Mouse (Mus musculus): ENCODE measurements at regions not wholly inside any gene's neighbourhood (a gene's known extent, or its start where the extent isn't known, plus 50 kb on each side); places are given as distances from the start of the nearest gene placed in this dataset.

DNA sequence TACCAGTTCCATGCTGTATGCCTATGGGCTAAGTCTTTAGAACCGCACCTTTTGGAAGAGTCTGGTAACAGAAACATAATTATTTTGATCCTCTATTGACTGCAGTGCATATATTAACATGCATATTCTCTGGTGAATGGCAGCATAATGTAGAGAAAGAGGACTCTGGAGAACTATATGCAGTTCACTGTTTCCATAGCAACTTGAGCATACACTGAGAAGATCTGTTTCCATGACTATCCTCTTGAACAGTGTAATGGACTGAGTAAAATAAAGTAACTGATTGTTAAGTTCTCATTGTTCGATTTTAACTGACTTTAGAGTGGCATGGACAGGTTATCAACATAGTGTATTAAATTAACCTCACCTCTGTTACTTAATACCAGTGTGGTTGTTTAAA is 147.6 kb upstream of the 2610001J05Rik start:
- ATAC-seq (replicated peaks) = peak; percentile 99
- 32% methylated on average over 2 of the region's 2 CpGs for WGBS

DNA sequence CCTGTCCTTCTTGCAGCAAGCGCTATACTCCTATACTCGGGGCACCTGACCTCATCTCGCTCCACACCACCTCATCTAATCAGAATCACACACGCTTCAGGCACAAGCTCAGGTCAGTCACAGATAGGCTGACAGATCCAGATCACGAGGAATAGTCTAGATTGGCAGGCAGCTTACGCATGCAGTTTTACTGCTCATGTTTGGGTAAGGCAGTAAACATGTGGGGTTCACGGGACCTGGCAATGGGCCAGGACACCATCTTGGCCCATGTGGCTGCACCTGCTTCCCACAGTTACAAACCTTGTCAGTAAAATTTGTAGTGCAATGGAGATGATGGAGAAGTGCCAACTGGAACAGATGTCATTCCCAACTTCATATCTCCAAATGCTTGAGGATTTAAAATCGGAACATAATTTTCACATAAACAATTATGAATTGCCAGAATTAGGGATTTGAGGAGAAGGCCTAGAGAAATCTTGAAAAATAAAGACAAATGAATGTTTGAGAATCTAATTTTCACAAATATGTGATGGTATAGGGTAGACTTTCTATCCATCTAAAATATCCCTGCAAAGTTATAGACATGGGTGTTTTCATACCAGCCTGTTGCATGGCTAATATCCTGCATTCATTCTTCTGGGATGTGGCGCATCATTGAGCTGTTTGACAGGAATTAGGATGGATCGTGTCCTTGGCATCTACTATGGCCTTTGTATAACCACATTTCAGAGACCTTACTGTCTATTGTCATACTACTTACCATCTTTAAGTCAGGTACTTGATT is 111.5 kb upstream of the 2610001J05Rik start:
- no peaks in the 10 kb centered on the region for H3K36me3 ChIP-seq (replicated peaks)
- no peak overlapping the region for H3K4me2 ChIP-seq
- no peaks in the 10 kb centered on the region for H3K27me3 ChIP-seq (replicated peaks)
- 89% methylated on average over 10 of the region's 10 CpGs for WGBS
- no peak overlapping the region for H3K27ac ChIP-seq
- no peaks in the 10 kb centered on the region for H3K4me1 ChIP-seq
- H3K4me3 ChIP-seq = no peak overlapping the region
- no peak for ATAC-seq (replicated peaks)
- H3K9ac ChIP-seq = no peak overlapping the region
- no peaks in the 10 kb centered on the region; the same call in 1 of the 2 replicates for H3K9me3 ChIP-seq

More for the DNA sequence above, 147.6 kb upstream of the 2610001J05Rik start:
- H3K27ac ChIP-seq = no peak overlapping the region
- no peaks in the 10 kb centered on the region for H3K9me3 ChIP-seq
- H3K36me3 ChIP-seq (replicated peaks) = no peaks in the 10 kb centered on the region
- H3K4me2 ChIP-seq = no peak overlapping the region
- H3K9ac ChIP-seq = no peak overlapping the region
- H3K27me3 ChIP-seq (replicated peaks) = no peaks in the 10 kb centered on the region
- H3K4me3 ChIP-seq = no peak overlapping the region
- peaks cover 4% of the 10 kb centered on the region; the same call in 1 of the 2 replicates for H3K4me1 ChIP-seq

DNA sequence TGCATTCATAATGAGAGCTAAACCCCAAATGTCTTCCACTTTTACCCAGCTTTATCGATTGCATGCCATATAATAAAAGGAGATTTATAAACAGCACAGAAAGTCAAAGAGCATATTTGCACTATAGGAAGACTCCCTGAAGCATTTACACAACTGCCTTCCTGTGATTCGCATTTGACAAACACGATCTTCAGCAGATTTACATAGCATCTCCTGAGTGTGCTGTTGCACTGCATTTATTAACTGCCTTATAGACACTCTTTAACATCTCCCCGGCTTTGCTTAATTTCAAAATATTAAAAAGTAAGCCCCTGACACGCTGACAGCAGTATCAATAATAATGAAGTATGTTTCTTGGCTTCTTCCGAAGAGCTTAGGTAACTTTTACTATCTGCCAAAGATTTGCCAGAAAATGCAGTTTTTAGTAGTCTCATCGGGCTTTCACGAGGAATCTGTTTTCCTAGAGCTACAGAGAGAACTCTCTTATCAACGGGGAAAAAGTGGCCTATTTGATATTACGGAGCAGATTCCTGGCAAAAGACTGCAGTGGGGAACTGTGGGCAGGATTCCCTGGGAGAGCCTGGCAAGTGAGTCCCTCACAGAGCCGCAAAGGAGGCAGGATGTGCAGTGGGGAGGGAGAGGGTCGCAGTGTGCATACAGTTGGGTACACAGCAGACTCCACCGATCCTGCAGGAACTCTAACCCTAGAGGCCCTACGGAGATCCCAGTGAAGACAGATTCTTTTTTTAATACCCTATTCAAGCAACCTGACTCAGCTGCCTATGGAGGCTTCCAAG is 103.6 kb upstream of the 2610001J05Rik start:
- no peak for ATAC-seq (replicated peaks)
- Histone ChIP-seq H3K27me3 (replicated peaks) (no peaks in the 10 kb centered on the region), H3K9ac (no peak overlapping the region), H3K4me3 (no peak overlapping the region), H3K4me1 (no peaks in the 10 kb centered on the region), H3K4me2 (no peak overlapping the region), H3K9me3 (no peaks in the 10 kb centered on the region; the same call in 1 of the 2 replicates), H3K27ac (no peak overlapping the region), H3K36me3 (replicated peaks) (no peaks in the 10 kb centered on the region)
- 70% methylated on average over 14 of the region's 14 CpGs for WGBS

DNA sequence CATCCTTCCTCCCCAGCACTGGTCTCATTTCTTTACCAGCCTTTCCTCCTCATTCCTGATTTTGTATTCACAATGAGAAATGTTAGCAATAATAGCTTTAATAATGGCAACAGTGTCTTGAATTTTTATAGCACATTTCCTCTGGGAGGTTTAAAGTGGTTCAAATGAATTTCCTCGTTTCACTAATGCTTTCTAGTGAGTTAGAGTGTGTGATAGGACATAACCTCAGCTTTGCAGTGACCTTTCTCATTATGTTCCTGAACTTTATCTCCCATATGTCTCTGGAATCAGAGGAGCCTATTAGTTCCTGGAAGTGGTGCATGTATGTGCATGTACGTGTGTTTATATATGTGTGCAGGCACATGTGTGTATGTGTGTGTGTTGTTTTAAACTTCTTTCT is 93.2 kb upstream of the 2610001J05Rik start:
- Histone ChIP-seq H3K27me3 (replicated peaks) (no peaks in the 10 kb centered on the region), H3K4me2 (no peak overlapping the region), H3K27ac (no peak overlapping the region), H3K9me3 (no peaks in the 10 kb centered on the region), H3K4me1 (no peaks in the 10 kb centered on the region), H3K4me3 (no peak overlapping the region), H3K9ac (no peak overlapping the region), H3K36me3 (replicated peaks) (no peaks in the 10 kb centered on the region)
- no peak for ATAC-seq (replicated peaks)
- 54% methylated on average over 2 of the region's 2 CpGs for WGBS

DNA sequence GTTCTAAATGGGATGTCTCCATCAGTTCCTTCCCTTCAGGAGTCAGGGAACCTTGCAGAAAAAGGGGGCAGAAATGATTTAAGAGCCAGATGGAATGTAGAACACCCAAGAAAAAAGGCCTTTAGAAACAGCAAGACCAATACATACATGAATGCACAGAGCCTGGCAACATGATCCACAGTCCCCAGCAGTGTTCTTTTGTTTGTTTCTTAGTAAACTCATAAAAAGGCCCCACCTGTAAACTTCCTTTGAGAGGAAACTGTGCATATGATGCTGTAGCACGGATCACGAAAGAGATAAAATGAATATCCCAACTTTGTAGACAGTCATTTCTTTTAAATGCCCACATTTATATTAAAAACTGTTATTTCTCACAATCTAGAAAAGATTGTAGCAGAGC is 92.7 kb upstream of the 2610001J05Rik start:
- Histone ChIP-seq H3K36me3 (replicated peaks) (no peaks in the 10 kb centered on the region), H3K27ac (no peak overlapping the region), H3K4me1 (no peaks in the 10 kb centered on the region), H3K9ac (no peak overlapping the region), H3K27me3 (replicated peaks) (no peaks in the 10 kb centered on the region), H3K9me3 (no peaks in the 10 kb centered on the region), H3K4me3 (no peak overlapping the region), H3K4me2 (no peak overlapping the region)
- ATAC-seq (replicated peaks) = no peak
- WGBS = 55% methylated on average over 2 of the region's 2 CpGs

DNA sequence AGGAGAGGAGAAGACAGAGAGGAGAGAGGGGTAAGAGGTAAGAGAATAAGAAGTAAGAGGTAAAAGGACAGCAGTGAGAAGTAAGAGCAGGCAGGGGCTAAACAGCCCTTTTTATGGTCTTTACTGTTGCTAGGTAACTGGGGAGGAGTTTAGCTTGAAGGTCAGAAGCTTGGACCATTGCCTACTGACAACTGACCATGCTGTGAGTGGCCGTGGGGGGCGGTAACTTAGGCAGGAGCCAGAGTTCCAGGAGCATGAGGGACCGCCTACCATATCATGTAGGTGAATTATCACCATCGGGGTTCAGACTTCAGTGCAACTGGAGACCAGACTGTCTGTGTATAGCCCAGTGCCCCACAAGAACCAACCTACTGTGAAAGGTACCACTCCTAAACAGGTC is 78.3 kb upstream of the 2610001J05Rik start:
- Histone ChIP-seq H3K27ac (no peak overlapping the region), H3K4me2 (no peak overlapping the region), H3K27me3 (replicated peaks) (no peaks in the 10 kb centered on the region), H3K9me3 (no peaks in the 10 kb centered on the region), H3K9ac (no peak overlapping the region), H3K4me1 (no peaks in the 10 kb centered on the region), H3K36me3 (replicated peaks) (no peaks in the 10 kb centered on the region), H3K4me3 (no peak overlapping the region)
- WGBS = 79% methylated on average over 4 of the region's 4 CpGs
- no peak for ATAC-seq (replicated peaks)

DNA sequence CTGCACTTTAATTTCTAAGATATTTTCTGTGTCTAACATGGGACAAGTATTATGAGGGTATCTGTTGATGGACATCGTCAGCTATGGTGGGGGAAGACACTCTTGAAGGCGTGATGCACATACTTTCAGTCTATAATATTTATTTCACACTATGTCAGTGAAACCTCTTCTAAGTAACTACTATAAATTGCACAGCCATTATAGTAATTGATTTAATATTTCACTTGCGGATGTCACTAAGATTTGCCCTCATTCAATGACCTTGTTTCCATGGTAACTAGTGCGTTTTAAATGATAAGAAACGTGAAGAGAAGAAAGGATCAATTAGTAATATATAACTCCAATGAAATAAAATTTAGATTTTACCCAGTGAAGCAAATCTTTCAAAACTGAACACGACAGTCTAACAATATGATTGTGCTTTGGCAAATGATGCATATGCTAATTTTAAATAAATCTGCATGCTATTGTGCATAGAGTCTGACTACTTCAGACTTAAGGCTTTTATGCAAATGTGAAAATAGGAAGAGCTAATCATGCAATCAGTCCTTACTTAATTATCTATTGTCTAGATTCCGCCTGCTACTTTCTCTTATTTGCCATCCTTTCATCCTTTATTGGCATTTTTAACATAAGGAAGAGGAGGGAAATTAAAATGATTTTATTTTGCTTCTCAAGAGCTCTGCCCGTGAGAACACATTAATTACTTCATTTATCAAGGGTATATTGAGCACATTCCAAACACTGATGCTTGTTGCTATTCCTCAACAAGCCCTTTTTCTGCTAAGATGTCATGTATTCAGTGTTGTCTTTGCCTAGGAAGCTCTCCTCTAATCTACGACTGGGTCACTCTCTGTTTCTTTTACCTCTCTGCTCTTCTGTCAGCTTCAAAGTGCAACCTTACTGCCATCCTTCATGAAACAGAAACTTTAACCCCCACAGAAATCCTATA is 49.8 kb upstream of the 2610001J05Rik start:
- H3K4me2 ChIP-seq = no peak overlapping the region
- peak overlapping the region; percentile 45; the same call in 1 of the 2 replicates for H3K27ac ChIP-seq
- no peak overlapping the region for H3K4me3 ChIP-seq
- no peaks in the 10 kb centered on the region for H3K4me1 ChIP-seq
- no peaks in the 10 kb centered on the region for H3K27me3 ChIP-seq (replicated peaks)
- 60% methylated on average over 9 of the region's 9 CpGs for whole genome bisulfite sequencing
- no peak overlapping the region for H3K9ac ChIP-seq
- peak; percentile 80 for ATAC-seq (replicated peaks)
- no peaks in the 10 kb centered on the region for H3K36me3 ChIP-seq (replicated peaks)
- no peaks in the 10 kb centered on the region for H3K9me3 ChIP-seq

Measured in midbrain, embryonic 15.5 days (tissue).